Mouse (Mus musculus): Measurements from ENCODE around the gene Ranbp9. TPM values are rescaled to one million over a fixed set of nuclear protein-coding genes. Genes with fewer than 3 reads are reported as not detected.
"Not testable (repeated sequence)": the region's sequence is repeated elsewhere in the genome, so short reads cannot be mapped to it uniquely, and the experiment has no call there.

The Ranbp9 gene
- total and polyA plus RNA-seq, 3 experiments = 66.3 to 132 (median 81.0) TPM

DNA sequence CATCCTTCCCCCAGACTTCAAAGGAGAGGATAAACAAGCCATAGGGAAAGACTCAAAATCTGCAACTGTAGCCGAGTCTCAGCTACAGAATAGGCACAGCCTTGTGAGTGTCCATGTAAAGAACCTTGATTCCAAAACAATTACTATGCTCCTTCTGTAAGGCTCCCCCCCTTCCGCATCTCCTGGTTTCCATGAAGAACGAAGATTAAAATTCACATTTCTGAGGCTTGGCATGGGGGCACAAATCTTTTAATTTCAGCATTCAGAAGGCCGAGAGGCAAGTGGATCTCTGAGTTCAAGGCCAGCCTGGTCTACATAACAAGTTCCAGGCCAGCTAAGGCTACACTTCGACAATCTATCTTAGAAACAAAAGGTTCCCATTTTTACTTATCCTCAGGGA, 6.4 kb downstream of the Ranbp9 start:
- Histone ChIP-seq H3K4me3 (ENCODE audit: low read depth, low read length) (no peak overlapping the region), H3K27me3 (ENCODE audit: insufficient read depth, low read length) (no peaks in the 10 kb centered on the region), H3K36me3 (replicated peaks) (peaks cover 36% of the 10 kb centered on the region), H3K4me1 (ENCODE audit: insufficient read depth, low read depth, low read length) (peaks cover 41% of the 10 kb centered on the region), H3K9me3 (replicated peaks) (no peaks in the 10 kb centered on the region)
- ATAC-seq (ENCODE audit: extremely low read depth, insufficient number of reproducible peaks, low FRiP score, poor library complexity, severe bottlenecking) (no peak), DNase-seq (ENCODE audit: low spot score) (no peak)
- TF ChIP-seq CTCF (IDR thresholded peaks at IDR 0.05; ENCODE audit: low read depth, low read length) (no peak), GATA2 (IDR thresholded peaks at IDR 0.05; ENCODE audit: borderline replicate concordance, low read depth, low read length) (no peak), POLR2AphosphoS5 (IDR thresholded peaks at IDR 0.05; ENCODE audit: insufficient replicate concordance, low read depth, low read length) (no peak), GATA1 (IDR thresholded peaks at IDR 0.05; ENCODE audit: borderline replicate concordance, low read length) (no peak), TAL1 (conservative IDR thresholded peaks at IDR 0.05; ENCODE audit: low read depth, low read length) (no peak)

GRCm38 (mm10) chr13:43471861-43472260, 9.2 kb downstream of the Ranbp9 start:
- H3K4me3 ChIP-seq (ENCODE audit: low read depth, low read length); ATAC-seq (ENCODE audit: extremely low read depth, insufficient number of reproducible peaks, low FRiP score, poor library complexity, severe bottlenecking); H3K27me3 ChIP-seq (ENCODE audit: insufficient read depth, low read length); H3K9me3 ChIP-seq (replicated peaks); DNase-seq (ENCODE audit: low spot score): not testable (repeated sequence)
- peaks cover 42% of the 10 kb centered on the region for H3K36me3 ChIP-seq (replicated peaks)
- peaks cover 29% of the 10 kb centered on the region for H3K4me1 ChIP-seq (ENCODE audit: insufficient read depth, low read depth, low read length)

DNA sequence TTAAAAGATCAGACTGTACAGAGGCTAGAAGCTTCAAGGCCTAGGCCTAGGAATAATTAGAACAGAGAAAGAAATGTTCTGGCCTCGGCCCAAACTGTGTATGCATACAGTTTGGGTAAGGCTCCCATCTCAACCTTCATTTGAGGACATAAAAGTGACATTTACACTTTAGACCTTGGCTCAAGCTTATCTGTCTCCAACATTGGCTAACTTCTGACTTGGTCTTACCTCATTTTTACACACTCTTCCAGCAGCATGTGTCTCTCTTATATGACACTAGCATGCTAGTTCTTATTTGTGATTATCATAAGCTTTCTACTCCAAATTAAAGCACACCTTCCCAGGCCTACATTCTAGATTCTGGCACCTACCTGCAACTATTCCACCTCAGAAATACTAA, 11.5 kb downstream of the Ranbp9 start:
- H3K36me3 ChIP-seq (replicated peaks) = peaks cover 31% of the 10 kb centered on the region
- ATAC-seq (ENCODE audit: extremely low read depth, insufficient number of reproducible peaks, low FRiP score, poor library complexity, severe bottlenecking) = no peak
- H3K9me3 ChIP-seq (replicated peaks) = peaks cover 2% of the 10 kb centered on the region; the same call in 1 of the 2 replicates

DNA sequence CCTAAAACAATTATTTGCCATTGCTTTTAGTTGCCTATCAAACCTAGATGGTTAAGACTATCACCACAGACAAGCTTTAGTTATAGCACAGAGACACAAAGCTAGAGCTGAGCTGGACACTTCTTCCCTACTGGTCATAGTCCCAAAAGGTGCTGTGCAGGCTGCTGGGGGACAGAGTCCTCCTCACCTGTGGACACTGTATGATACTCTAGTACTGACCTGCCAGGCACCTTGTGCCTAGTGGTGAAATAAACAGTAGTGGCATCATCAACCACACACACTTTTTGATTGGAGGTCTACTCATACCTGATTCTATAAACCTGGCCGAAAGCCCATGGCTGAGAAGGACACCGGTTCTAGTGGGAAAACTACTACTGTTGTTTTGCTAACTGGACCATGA, 16.5 kb downstream of the Ranbp9 start:
- ATAC-seq (ENCODE audit: extremely low read depth, insufficient number of reproducible peaks, low FRiP score, poor library complexity, severe bottlenecking) (no peak), DNase-seq (ENCODE audit: low spot score) (no peak)
- Histone ChIP-seq H3K9me3 (replicated peaks) (peaks cover 1% of the 10 kb centered on the region; the same call in 1 of the 2 replicates), H3K4me3 (ENCODE audit: low read depth, low read length) (no peak overlapping the region), H3K36me3 (replicated peaks) (peaks cover 19% of the 10 kb centered on the region), H3K4me1 (ENCODE audit: insufficient read depth, low read depth, low read length) (peaks cover 8% of the 10 kb centered on the region; the same call in 1 of the 2 replicates), H3K27me3 (ENCODE audit: insufficient read depth, low read length) (no peaks in the 10 kb centered on the region)
- no peak for TF ChIP-seq GATA1 (IDR thresholded peaks at IDR 0.05; ENCODE audit: borderline replicate concordance, low read length)
- no peak for TF ChIP-seq GATA2 (IDR thresholded peaks at IDR 0.05; ENCODE audit: borderline replicate concordance, low read depth, low read length)
- TF ChIP-seq TAL1 (conservative IDR thresholded peaks at IDR 0.05; ENCODE audit: low read depth, low read length) = no peak
- no peak for TF ChIP-seq POLR2AphosphoS5 (IDR thresholded peaks at IDR 0.05; ENCODE audit: insufficient replicate concordance, low read depth, low read length)
- no peak for TF ChIP-seq CTCF (IDR thresholded peaks at IDR 0.05; ENCODE audit: low read depth, low read length)

More for the DNA sequence above, 11.5 kb downstream of the Ranbp9 start:
- Histone ChIP-seq H3K4me1 (ENCODE audit: insufficient read depth, low read depth, low read length) (peaks cover 19% of the 10 kb centered on the region), H3K4me3 (ENCODE audit: low read depth, low read length) (no peak overlapping the region), H3K27me3 (ENCODE audit: insufficient read depth, low read length) (no peaks in the 10 kb centered on the region)
- no peak for TF ChIP-seq POLR2AphosphoS5 (IDR thresholded peaks at IDR 0.05; ENCODE audit: insufficient replicate concordance, low read depth, low read length)
- TF ChIP-seq CTCF (IDR thresholded peaks at IDR 0.05; ENCODE audit: low read depth, low read length) = no peak
- TF ChIP-seq GATA2 (IDR thresholded peaks at IDR 0.05; ENCODE audit: borderline replicate concordance, low read depth, low read length) = no peak
- no peak for DNase-seq (ENCODE audit: low spot score)

- Histone ChIP-seq H3K4me1 (ENCODE audit: insufficient read depth, low read depth, low read length) (peaks cover 12% of the 10 kb centered on the region), H3K4me3 (ENCODE audit: low read depth, low read length) (no peak overlapping the region), H3K9me3 (replicated peaks) (no peaks in the 10 kb centered on the region), H3K27me3 (ENCODE audit: insufficient read depth, low read length) (no peaks in the 10 kb centered on the region), H3K36me3 (replicated peaks) (peaks cover 45% of the 10 kb centered on the region)
- no peak for DNase-seq (ENCODE audit: low spot score)
- no peak for ATAC-seq (ENCODE audit: extremely low read depth, insufficient number of reproducible peaks, low FRiP score, poor library complexity, severe bottlenecking)
- TF ChIP-seq TAL1 (conservative IDR thresholded peaks at IDR 0.05; ENCODE audit: low read depth, low read length) (no peak), CTCF (IDR thresholded peaks at IDR 0.05; ENCODE audit: low read depth, low read length) (no peak), GATA1 (IDR thresholded peaks at IDR 0.05; ENCODE audit: borderline replicate concordance, low read length) (no peak), GATA2 (IDR thresholded peaks at IDR 0.05; ENCODE audit: borderline replicate concordance, low read depth, low read length) (no peak), POLR2AphosphoS5 (IDR thresholded peaks at IDR 0.05; ENCODE audit: insufficient replicate concordance, low read depth, low read length) (no peak)
Observed at GRCm38 (mm10) chr13:43457161-43457560, 23.9 kb downstream of the Ranbp9 start.

DNA sequence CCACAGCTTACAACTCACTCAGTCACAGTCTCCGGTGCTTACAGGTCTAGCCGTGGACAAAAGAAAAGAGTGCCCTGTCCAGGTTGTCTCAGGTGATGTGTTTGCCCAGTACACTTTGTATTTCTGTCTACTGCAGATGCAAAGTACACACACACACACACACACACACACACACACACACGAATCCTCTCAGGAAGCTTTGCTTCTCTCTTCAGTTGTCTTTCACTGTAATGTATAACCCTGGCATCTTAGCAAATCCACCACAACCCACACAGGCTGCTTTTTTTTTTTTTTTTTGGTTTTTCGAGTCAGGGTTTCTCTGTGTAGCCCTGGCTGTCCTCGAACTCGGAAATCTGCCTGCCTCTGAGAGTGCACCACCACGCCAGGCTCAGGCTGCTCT, 26.7 kb downstream of the Ranbp9 start:
- Histone ChIP-seq H3K4me3 (ENCODE audit: low read depth, low read length) (no peak overlapping the region), H3K27me3 (ENCODE audit: insufficient read depth, low read length) (no peaks in the 10 kb centered on the region), H3K36me3 (replicated peaks) (peaks cover 42% of the 10 kb centered on the region), H3K4me1 (ENCODE audit: insufficient read depth, low read depth, low read length) (peaks cover 12% of the 10 kb centered on the region), H3K9me3 (replicated peaks) (no peaks in the 10 kb centered on the region)
- no peak for ATAC-seq (ENCODE audit: extremely low read depth, insufficient number of reproducible peaks, low FRiP score, poor library complexity, severe bottlenecking)
- no peak for DNase-seq (ENCODE audit: low spot score)
- TF ChIP-seq TAL1 (conservative IDR thresholded peaks at IDR 0.05; ENCODE audit: low read depth, low read length) (no peak), GATA2 (IDR thresholded peaks at IDR 0.05; ENCODE audit: borderline replicate concordance, low read depth, low read length) (no peak), CTCF (IDR thresholded peaks at IDR 0.05; ENCODE audit: low read depth, low read length) (no peak)

Data from G1E (cell line).